Mouse (Mus musculus) testis, adult 2 months (tissue): ENCODE data around the gene Tnrc6c.

Experiments
- CTCF ChIP-seq: fragments of 200-500 bp; IDR thresholded peaks from 2 replicates; pipeline ENCODE4 v1.5.1; 2012; ENCODE audit warnings: low read depth, mild to moderate bottlenecking, inconsistent platforms, low read length, moderate library complexity; ENCODE audit not compliant: control insufficient read depth, insufficient read depth, insufficient replicate concordance
- POLR2A ChIP-seq: fragments of 200-500 bp; IDR thresholded peaks from 2 replicates; pipeline ENCODE4 v1.6.1; 2012; ENCODE audit warnings: low read depth, mild to moderate bottlenecking, inconsistent platforms, low read length, moderate library complexity; ENCODE audit not compliant: control insufficient read depth

DNA sequence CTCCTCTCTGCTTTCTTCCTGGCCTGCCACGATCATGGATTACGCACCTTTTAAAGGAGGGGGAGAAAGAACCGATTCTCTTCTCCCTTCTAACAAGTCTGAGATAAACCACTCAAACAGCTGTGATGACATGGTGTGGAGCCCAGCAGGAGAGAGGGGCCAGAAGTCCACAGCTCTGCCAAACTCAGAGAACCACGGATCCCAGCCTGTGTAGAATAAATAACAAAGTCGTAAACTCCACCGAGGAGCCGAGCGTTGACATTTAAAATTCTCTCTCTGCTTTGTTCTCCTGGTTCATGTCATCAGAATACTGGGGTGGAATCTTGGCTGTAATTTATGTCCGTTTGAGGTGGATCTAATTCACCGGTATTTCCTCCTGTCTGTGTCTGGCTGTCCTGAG is 34.5 kb upstream of the Tnrc6c start:
- TF ChIP-seq POLR2A (no peak), CTCF (no peak)
